Comparison of ENCODE assay signal across 7 mouse cellular contexts in the genomic region with DNA sequence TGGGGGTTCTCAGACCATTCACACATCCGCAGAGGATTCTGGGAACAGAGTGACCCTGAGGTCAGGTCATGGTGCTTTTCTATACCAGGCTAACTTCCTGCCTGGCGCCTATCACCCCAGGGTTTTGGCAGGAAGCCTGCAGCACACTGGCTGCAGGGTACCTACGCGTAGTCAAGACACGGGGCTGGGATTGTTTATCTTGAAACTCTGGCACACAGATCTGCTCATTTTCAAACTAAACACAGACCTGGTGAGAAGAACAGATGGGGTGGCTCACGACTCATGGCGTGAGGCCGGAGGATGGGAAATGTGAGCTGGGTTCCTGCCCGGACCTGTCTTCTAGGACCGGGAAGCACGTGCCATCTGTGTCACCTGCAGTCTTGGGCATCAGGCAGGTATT. TPM values are rescaled to one million over a fixed set of nuclear protein-coding genes. Genes with fewer than 3 reads are reported as not detected.
A peak's percentile ranks its signal among the peaks of the same experiment; 100 is the strongest.
DNase-seq lines count a peak whose midpoint lies in the region; ATAC-seq lines count a peak whose summit lies in the region.

No protein-coding gene starts in this region.

- H3K4me1 ChIP-seq in embryonic facial prominence, embryonic 13.5 days = peaks cover 36% of the 10 kb centered on the region
- H3K4me1 ChIP-seq in hindbrain, embryonic 11.5 days (replicated peaks; ENCODE audit: control insufficient read depth, insufficient read depth, low read length) = peaks cover 14% of the 10 kb centered on the region
- peaks cover 40% of the 10 kb centered on the region for H3K4me1 ChIP-seq in lung, embryonic 16.5 days (replicated peaks; ENCODE audit: control insufficient read depth, insufficient read depth, low read length)

- H3K27me3 ChIP-seq in embryonic facial prominence, embryonic 13.5 days = no peaks in the 10 kb centered on the region
- H3K27me3 ChIP-seq in hindbrain, embryonic 11.5 days (ENCODE audit: control insufficient read depth, insufficient read depth, low read length) = no peaks in the 10 kb centered on the region
- no peaks in the 10 kb centered on the region for H3K27me3 ChIP-seq in lung, embryonic 16.5 days (ENCODE audit: control insufficient read depth, insufficient read depth, low read depth, low read length)

- H3K4me2 ChIP-seq in embryonic facial prominence, embryonic 13.5 days = no peak overlapping the region
- H3K4me2 ChIP-seq in hindbrain, embryonic 11.5 days (replicated peaks; ENCODE audit: low read depth, low read length) = no peak overlapping the region
- no peak overlapping the region for H3K4me2 ChIP-seq in lung, embryonic 16.5 days (ENCODE audit: low read depth, low read length)

- peaks cover 8% of the 10 kb centered on the region for H3K36me3 ChIP-seq in embryonic facial prominence, embryonic 13.5 days
- H3K36me3 ChIP-seq in hindbrain, embryonic 11.5 days (ENCODE audit: control insufficient read depth, insufficient read depth, low read length) = no peaks in the 10 kb centered on the region; the same call in 1 of the 2 replicates
- H3K36me3 ChIP-seq in lung, embryonic 16.5 days (ENCODE audit: control insufficient read depth, insufficient read depth, low read length) = peaks cover 4% of the 10 kb centered on the region; the same call in 1 of the 2 replicates

- peak overlapping the region; percentile 66 for H3K27ac ChIP-seq in embryonic facial prominence, embryonic 13.5 days
- 0 out of 2 replicates have a peak overlapping the region, but pooled peaks have one; percentile 77 for H3K27ac ChIP-seq in hindbrain, embryonic 11.5 days (ENCODE audit: low read depth, low read length)
- H3K27ac ChIP-seq in lung, embryonic 16.5 days (ENCODE audit: low read length) = peak overlapping the region; percentile 55

- no peak; the same call in 1 of the 2 replicates for ATAC-seq in embryonic facial prominence, embryonic 13.5 days (ENCODE audit: insufficient number of reproducible peaks, insufficient read depth, low FRiP score, low TSS enrichment, low read depth)
- ATAC-seq in hindbrain, embryonic 11.5 days (ENCODE audit: low FRiP score) = no peak
- ATAC-seq in lung, embryonic 16.5 days (ENCODE audit: low read depth) = peak; percentile 66
- no peak for ATAC-seq in erythroblast, adult 5-6 weeks (replicated peaks; ENCODE audit: low FRiP score, poor library complexity, severe bottlenecking)

- no peaks in the 10 kb centered on the region for H3K9me3 ChIP-seq in embryonic facial prominence, embryonic 13.5 days
- H3K9me3 ChIP-seq in hindbrain, embryonic 11.5 days (ENCODE audit: control insufficient read depth, low read length) = no peaks in the 10 kb centered on the region
- no peaks in the 10 kb centered on the region for H3K9me3 ChIP-seq in lung, embryonic 16.5 days (ENCODE audit: control insufficient read depth, low read length)

- H3K4me3 ChIP-seq in embryonic facial prominence, embryonic 13.5 days = no peak overlapping the region
- no peak overlapping the region for H3K4me3 ChIP-seq in hindbrain, embryonic 11.5 days (ENCODE audit: low read depth, low read length)
- no peak overlapping the region for H3K4me3 ChIP-seq in lung, embryonic 16.5 days (ENCODE audit: low read length)

- no peak overlapping the region for H3K9ac ChIP-seq in embryonic facial prominence, embryonic 13.5 days
- no peak overlapping the region for H3K9ac ChIP-seq in hindbrain, embryonic 11.5 days (ENCODE audit: low read depth, low read length)
- no peak overlapping the region for H3K9ac ChIP-seq in lung, embryonic 16.5 days (ENCODE audit: low read length)

- peak; percentile 53 for DNase-seq in CD4-positive, CD25-positive, alpha-beta regulatory T cell, adult 2 months (ENCODE audit: low read depth, low spot score)
- peak; percentile 58 for DNase-seq in T-cell, adult 2 months (ENCODE audit: low spot score)
- peak; percentile 27 for DNase-seq in hindbrain, embryonic 11.5 days (ENCODE audit: low spot score)
- DNase-seq in right cerebral cortex, postnatal 36 days (ENCODE audit: low spot score in 2 of 2) = peak; percentile 77

- WGBS in embryonic facial prominence, embryonic 13.5 days = 16% methylated on average over 11 of the region's 11 CpGs
- 62% methylated on average over 11 of the region's 11 CpGs for WGBS in hindbrain, embryonic 11.5 days
- WGBS in lung, embryonic 16.5 days = 24% methylated on average over 11 of the region's 11 CpGs

RNA-seq across cellular contexts. Expression of a gene that starts 52.5 kb away (rescaled TPM):
- 25.5 and 29.1 TPM in 2 replicates for polyA plus RNA-seq in embryonic facial prominence, embryonic 13.5 days (2015; fragmentation: Nextera tagmentation; extraction: Ambion mirVana)
- polyA plus RNA-seq in hindbrain, embryonic 11.5 days (2014; fragmentation: Nextera tagmentation; extraction: Ambion mirVana) = 19.4 and 24.3 TPM in 2 replicates
- 48.7 and 50.7 TPM in 2 replicates for polyA plus RNA-seq in lung, embryonic 16.5 days (2015; fragmentation: Nextera tagmentation; extraction: Ambion mirVana)
- total RNA-seq in erythroblast, adult 5-6 weeks (2015; ENCODE audit: low replicate concordance) = 4.8 and 11.7 TPM in 2 replicates
- total RNA-seq in erythroblast, adult 5-6 weeks (2017; ENCODE audit: low replicate concordance) = 17.1 and 19.5 TPM in 2 replicates

Comparison
In these comparisons a context has a peak if more than half of its experiments do, and no peak if none do; other contexts are left out.
1. DNase-seq: peak in every context shown above with its lines; median percentile 77 in right cerebral cortex, postnatal 36 days; 58 in T-cell, adult 2 months; 53 in CD4-positive, CD25-positive, alpha-beta regulatory T cell, adult 2 months; 27 in hindbrain, embryonic 11.5 days.